Mouse (Mus musculus): ENCODE data around the gene Ttll1. TPM values are rescaled to one million over a fixed set of nuclear protein-coding genes. Genes with fewer than 3 reads are reported as not detected.
A peak's percentile ranks its signal among the peaks of the same experiment; 100 is the strongest.
"Not testable (repeated sequence)": the region's sequence is repeated elsewhere in the genome, so short reads cannot be mapped to it uniquely, and the experiment has no call there.

The Ttll1 gene
- polyA plus RNA-seq, 1 experiment from 2014 or later = 21.8 TPM

- peak within 1 kb of the TSS; percentile 73 for H3K4me3 ChIP-seq
- ATAC-seq (ENCODE audit: insufficient number of reproducible peaks, insufficient read depth, low FRiP score, low TSS enrichment, low read depth) = peak; percentile 97
- H3K9ac ChIP-seq = peak within 1 kb of the TSS; percentile 85
- no peaks in the 10 kb centered on the region for H3K27me3 ChIP-seq
- peak within 1 kb of the TSS; percentile 62; the same call in 1 of the 2 replicates for H3K27ac ChIP-seq
- no peaks in the 10 kb centered on the region for H3K9me3 ChIP-seq
- under 1% methylated on average over 87 of the region's 88 CpGs for WGBS
- no peaks in the 10 kb centered on the region for H3K36me3 ChIP-seq
- H3K4me2 ChIP-seq = peak within 1 kb of the TSS; percentile 93
- H3K4me1 ChIP-seq = peaks cover 17% of the 10 kb centered on the region
These were observed 46.4 kb downstream of the Ttll1 start, which contains the start of gene Pacsin2 for GRCm38 (mm10) chr15:83464083-83464904. Gene Pacsin2, minus strand, starts transcription at chr15:83464606.

DNA sequence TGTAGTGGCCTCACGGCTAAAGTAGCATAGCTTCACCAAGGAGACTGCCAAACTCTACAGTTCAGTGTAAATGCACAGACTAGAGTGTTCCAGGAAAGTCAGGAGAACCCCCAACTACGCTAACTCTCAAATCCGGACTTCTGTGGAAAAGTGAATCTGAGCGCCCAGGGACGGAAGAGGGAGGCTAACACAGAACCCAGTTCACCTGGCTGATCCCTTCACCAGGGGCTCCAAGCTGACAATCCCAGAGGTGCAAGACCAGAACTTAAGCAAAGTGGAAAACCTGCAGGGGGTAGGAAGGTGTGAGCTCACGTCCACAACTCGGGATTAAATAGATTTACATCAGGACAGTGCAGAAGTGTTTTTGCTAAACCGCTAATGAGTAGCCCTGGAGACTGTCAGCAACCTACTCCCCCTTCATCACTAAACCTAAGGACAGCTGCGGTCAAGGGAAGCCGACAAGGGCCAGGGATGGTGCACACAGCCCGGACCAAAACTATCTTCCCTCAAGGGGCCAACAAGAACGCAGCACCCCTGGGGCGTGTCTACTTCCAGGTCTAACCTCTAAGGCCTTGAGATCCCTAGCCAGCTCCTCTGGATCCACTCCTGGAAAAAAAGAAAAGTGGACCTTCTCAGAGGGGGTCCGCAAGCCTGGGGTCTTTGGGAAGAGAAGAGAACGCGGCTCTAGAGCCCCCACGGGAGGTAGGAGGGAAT is 47.2 kb downstream of the Ttll1 start:
- Histone ChIP-seq H3K4me1 (peaks cover 17% of the 10 kb centered on the region), H3K9ac (peak overlapping the region; percentile 85), H3K27me3 (no peaks in the 10 kb centered on the region), H3K4me3 (peak overlapping the region; percentile 73), H3K27ac (peak overlapping the region; percentile 62; the same call in 1 of the 2 replicates), H3K9me3 (no peaks in the 10 kb centered on the region), H3K36me3 (no peaks in the 10 kb centered on the region), H3K4me2 (peak overlapping the region; percentile 93)
- WGBS = 6% methylated on average over 17 of the region's 17 CpGs
- ATAC-seq (ENCODE audit: insufficient number of reproducible peaks, insufficient read depth, low FRiP score, low TSS enrichment, low read depth) = no peak

GRCm38 (mm10) chr15:83462349-83462748 is 48.3 kb downstream of the Ttll1 start:
- not testable (repeated sequence) for H3K4me3 ChIP-seq
- peaks cover 17% of the 10 kb centered on the region for H3K4me1 ChIP-seq
- 81% methylated on average over 8 of the region's 8 CpGs for WGBS

DNA sequence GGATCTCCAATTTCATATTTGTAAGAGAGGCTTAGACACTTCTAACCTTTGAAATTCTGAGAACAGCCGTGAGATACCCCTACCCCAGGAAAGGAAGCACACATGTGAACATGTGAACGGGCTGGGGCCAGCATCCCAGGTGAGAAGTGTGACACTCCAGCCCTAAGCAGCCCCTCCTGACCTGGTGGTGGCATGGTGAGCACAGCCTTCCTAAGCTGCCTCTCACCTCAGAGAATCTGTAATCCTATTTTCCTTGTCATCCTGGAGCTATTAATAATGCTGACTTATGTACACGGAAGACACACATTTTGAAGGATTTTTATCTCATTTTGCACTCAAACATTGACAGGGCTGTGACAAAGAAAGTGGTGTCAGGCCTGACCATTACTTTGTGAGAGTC is 49.8 kb downstream of the Ttll1 start:
- H3K9me3 ChIP-seq = no peaks in the 10 kb centered on the region
- no peak overlapping the region for H3K27ac ChIP-seq
- H3K4me1 ChIP-seq = peaks cover 17% of the 10 kb centered on the region
- no peak for ATAC-seq (ENCODE audit: insufficient number of reproducible peaks, insufficient read depth, low FRiP score, low TSS enrichment, low read depth)
- H3K9ac ChIP-seq = no peak overlapping the region
- no peaks in the 10 kb centered on the region for H3K36me3 ChIP-seq
- 80% methylated on average over 3 of the region's 3 CpGs for WGBS
- no peak overlapping the region for H3K4me3 ChIP-seq
- no peaks in the 10 kb centered on the region for H3K27me3 ChIP-seq
- H3K4me2 ChIP-seq = no peak overlapping the region

More at GRCm38 (mm10) chr15:83462349-83462748, 48.3 kb downstream of the Ttll1 start:
- not testable (repeated sequence) for H3K27ac ChIP-seq; H3K36me3 ChIP-seq; H3K27me3 ChIP-seq; ATAC-seq (ENCODE audit: insufficient number of reproducible peaks, insufficient read depth, low FRiP score, low TSS enrichment, low read depth); H3K9me3 ChIP-seq; H3K9ac ChIP-seq
- H3K4me2 ChIP-seq = peak overlapping the region; percentile 93; the same call in 1 of the 2 replicates

DNA sequence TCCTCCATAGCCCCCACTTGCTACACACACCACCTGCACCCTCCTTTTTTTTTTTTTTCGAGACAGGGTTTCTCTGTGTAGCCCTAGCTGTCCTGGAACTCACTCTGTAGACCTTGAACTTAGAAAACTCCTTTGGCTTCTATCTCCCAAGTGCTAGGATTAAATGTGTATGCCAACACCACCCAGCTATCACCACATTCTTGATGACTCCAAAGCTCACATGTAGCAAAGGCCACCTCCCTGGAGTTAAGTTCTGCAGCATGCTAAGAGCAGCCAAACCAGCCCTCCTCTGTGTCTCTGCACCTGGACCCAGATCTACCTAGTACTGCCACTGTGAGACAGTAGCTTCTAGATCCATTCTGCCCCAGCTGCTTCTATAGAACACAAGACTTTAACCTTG is 53.2 kb downstream of the Ttll1 start:
- no peaks in the 10 kb centered on the region for H3K27me3 ChIP-seq
- H3K4me3 ChIP-seq = no peak overlapping the region
- H3K4me2 ChIP-seq = no peak overlapping the region
- no peak for ATAC-seq (ENCODE audit: insufficient number of reproducible peaks, insufficient read depth, low FRiP score, low TSS enrichment, low read depth)
- WGBS = 93% methylated on average over 1 of the region's 1 CpGs
- H3K36me3 ChIP-seq = no peaks in the 10 kb centered on the region
- no peaks in the 10 kb centered on the region for H3K9me3 ChIP-seq
- no peak overlapping the region for H3K9ac ChIP-seq
- H3K27ac ChIP-seq = no peak overlapping the region
- peaks cover 3% of the 10 kb centered on the region; the same call in 1 of the 2 replicates for H3K4me1 ChIP-seq

GRCm38 (mm10) chr15:83455637-83456036 is 55.1 kb downstream of the Ttll1 start:
- 91% methylated on average over 5 of the region's 5 CpGs for WGBS
- Histone ChIP-seq H3K9ac (no peak overlapping the region), H3K4me2 (no peak overlapping the region), H3K27me3 (no peaks in the 10 kb centered on the region), H3K36me3 (no peaks in the 10 kb centered on the region), H3K27ac (no peak overlapping the region), H3K9me3 (no peaks in the 10 kb centered on the region), H3K4me3 (no peak overlapping the region), H3K4me1 (peaks cover 13% of the 10 kb centered on the region)
- ATAC-seq (ENCODE audit: insufficient number of reproducible peaks, insufficient read depth, low FRiP score, low TSS enrichment, low read depth) = no peak

DNA sequence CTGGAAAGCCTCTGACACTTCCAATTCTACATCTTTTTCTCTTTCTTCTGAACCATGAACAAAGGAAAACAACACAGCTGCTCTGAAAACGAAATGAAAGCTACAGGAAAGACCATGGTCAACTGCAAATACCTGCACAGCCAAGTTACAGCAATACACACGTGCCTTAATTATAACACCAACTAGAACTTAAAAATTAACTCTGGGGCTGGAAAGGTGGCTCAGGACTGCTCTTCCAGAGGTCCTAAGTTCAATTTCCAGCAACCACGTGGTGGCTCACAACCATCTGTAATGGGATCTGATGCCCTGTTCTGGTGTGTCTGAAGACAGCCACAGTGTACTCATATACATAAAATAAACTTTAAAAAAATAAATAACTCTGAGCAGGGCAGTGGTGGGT is 55.7 kb downstream of the Ttll1 start:
- no peaks in the 10 kb centered on the region for H3K36me3 ChIP-seq
- no peak overlapping the region for H3K4me3 ChIP-seq
- H3K27me3 ChIP-seq = no peaks in the 10 kb centered on the region
- no peak overlapping the region for H3K27ac ChIP-seq
- no peak overlapping the region for H3K9ac ChIP-seq
- no peak overlapping the region for H3K4me2 ChIP-seq
- peaks cover 13% of the 10 kb centered on the region for H3K4me1 ChIP-seq
- H3K9me3 ChIP-seq = no peaks in the 10 kb centered on the region
- WGBS = 77% methylated on average over 3 of the region's 3 CpGs
- no peak for ATAC-seq (ENCODE audit: insufficient number of reproducible peaks, insufficient read depth, low FRiP score, low TSS enrichment, low read depth)

- H3K9me3 ChIP-seq = no peaks in the 10 kb centered on the region
- H3K4me2 ChIP-seq = no peak overlapping the region
These were observed 56.3 kb downstream of the Ttll1 start for GRCm38 (mm10) chr15:83454419-83454818.

DNA sequence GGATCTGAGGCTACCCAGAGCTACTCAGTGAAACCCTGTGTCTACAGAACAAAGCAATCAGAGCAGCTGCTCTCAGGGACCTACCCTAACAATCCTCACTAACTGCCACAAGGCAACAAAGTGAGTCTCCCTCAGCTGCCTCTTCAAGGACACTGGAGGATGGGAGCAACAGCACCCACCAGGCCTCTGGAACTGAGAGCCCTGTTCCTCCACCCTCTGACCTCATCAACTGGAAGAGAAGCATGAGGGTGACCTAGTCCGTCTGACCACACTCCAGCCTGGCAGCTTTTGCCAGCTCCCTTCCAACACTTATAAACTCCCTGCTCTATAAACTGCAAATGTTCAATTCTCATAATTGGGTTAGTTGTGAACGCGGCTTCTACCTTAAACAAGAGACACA is 56.8 kb downstream of the Ttll1 start:
- Histone ChIP-seq H3K4me1 (peaks cover 13% of the 10 kb centered on the region), H3K9ac (no peak overlapping the region), H3K4me2 (no peak overlapping the region), H3K4me3 (no peak overlapping the region), H3K36me3 (no peaks in the 10 kb centered on the region), H3K9me3 (no peaks in the 10 kb centered on the region), H3K27ac (no peak overlapping the region), H3K27me3 (no peaks in the 10 kb centered on the region)
- WGBS = 82% methylated on average over 3 of the region's 3 CpGs
- no peak for ATAC-seq (ENCODE audit: insufficient number of reproducible peaks, insufficient read depth, low FRiP score, low TSS enrichment, low read depth)

More at GRCm38 (mm10) chr15:83454419-83454818, 56.3 kb downstream of the Ttll1 start:
- H3K27me3 ChIP-seq = no peaks in the 10 kb centered on the region
- H3K27ac ChIP-seq = no peak overlapping the region
- H3K9ac ChIP-seq = no peak overlapping the region
- H3K36me3 ChIP-seq = no peaks in the 10 kb centered on the region
- no peak for ATAC-seq (ENCODE audit: insufficient number of reproducible peaks, insufficient read depth, low FRiP score, low TSS enrichment, low read depth)
- 72% methylated on average over 7 of the region's 7 CpGs for WGBS
- H3K4me3 ChIP-seq = no peak overlapping the region
- H3K4me1 ChIP-seq = peaks cover 13% of the 10 kb centered on the region

DNA sequence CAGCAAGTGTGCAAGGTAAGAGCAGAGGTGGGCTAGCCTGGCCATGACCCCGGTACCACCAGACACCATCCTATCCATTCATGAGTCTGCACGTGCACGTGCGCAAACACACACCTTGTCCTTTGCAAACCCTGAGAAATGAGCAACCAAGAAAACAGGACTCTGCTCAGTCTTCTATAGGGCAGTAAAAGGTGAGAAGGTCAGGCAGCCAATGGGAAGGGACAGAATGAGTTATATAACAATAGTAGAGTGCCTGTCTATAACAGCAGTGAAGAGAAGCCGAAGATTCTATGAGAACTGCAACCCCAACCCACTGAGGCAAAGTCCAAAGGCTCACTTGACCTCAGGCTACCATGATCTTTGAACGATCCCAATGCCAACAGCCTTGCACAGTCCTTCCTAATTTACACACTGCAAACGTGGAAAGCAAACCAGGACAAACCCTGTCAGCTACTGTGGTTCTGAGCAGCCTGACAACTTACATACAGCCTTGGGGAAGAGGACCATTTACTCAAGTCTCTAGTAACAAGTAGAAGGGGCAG is 58.4 kb downstream of the Ttll1 start:
- H3K27me3 ChIP-seq = no peaks in the 10 kb centered on the region
- peaks cover 25% of the 10 kb centered on the region for H3K4me1 ChIP-seq
- no peak overlapping the region for H3K4me2 ChIP-seq
- H3K4me3 ChIP-seq = no peak overlapping the region
- no peaks in the 10 kb centered on the region for H3K9me3 ChIP-seq
- 85% methylated on average over 7 of the region's 7 CpGs for WGBS
- H3K27ac ChIP-seq = no peak overlapping the region; the same call in 1 of the 2 replicates
- no peaks in the 10 kb centered on the region for H3K36me3 ChIP-seq
- ATAC-seq (ENCODE audit: insufficient number of reproducible peaks, insufficient read depth, low FRiP score, low TSS enrichment, low read depth) = no peak
- no peak overlapping the region for H3K9ac ChIP-seq

DNA sequence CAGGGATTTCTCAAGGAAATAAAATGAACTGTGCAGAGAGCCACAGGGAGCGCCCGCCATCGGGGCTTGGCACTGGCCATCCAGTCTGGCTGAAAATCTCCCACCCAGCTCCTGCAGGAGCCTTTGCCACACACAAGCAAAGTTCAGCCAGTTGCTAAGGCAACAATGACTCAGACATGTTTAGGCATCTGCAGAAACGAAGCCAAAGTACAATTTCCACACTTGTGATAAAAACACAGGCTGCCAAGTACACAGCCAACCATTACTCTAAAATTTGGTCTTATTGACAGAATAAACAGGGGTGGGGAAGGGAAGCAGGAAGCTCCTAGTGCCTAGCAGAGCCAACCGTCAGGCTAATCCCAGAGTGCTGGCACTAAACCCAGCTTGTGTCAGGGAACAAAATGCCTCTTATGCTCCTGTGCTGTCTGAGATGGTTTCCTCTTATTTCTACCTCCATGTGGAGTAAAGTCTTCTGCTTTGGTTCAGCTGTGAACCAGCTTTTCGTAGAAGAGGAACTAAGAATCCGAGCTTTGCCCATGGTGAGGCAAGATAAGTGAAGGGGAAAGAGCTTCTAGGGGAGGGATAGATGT is 59.0 kb downstream of the Ttll1 start:
- no peak overlapping the region for H3K4me3 ChIP-seq
- H3K27me3 ChIP-seq = no peaks in the 10 kb centered on the region
- no peak overlapping the region for H3K9ac ChIP-seq
- no peaks in the 10 kb centered on the region for H3K9me3 ChIP-seq
- WGBS = 68% methylated on average over 7 of the region's 7 CpGs
- 0 out of 2 replicates have a peak, but pooled peaks have one; percentile 28 for ATAC-seq (ENCODE audit: insufficient number of reproducible peaks, insufficient read depth, low FRiP score, low TSS enrichment, low read depth)
- no peak overlapping the region for H3K4me2 ChIP-seq
- H3K27ac ChIP-seq = no peak overlapping the region; the same call in 1 of the 2 replicates
- H3K4me1 ChIP-seq = peaks cover 30% of the 10 kb centered on the region
- H3K36me3 ChIP-seq = no peaks in the 10 kb centered on the region
